9 mouse cellular contexts compared by ENCODE assay signal in the genomic region with DNA sequence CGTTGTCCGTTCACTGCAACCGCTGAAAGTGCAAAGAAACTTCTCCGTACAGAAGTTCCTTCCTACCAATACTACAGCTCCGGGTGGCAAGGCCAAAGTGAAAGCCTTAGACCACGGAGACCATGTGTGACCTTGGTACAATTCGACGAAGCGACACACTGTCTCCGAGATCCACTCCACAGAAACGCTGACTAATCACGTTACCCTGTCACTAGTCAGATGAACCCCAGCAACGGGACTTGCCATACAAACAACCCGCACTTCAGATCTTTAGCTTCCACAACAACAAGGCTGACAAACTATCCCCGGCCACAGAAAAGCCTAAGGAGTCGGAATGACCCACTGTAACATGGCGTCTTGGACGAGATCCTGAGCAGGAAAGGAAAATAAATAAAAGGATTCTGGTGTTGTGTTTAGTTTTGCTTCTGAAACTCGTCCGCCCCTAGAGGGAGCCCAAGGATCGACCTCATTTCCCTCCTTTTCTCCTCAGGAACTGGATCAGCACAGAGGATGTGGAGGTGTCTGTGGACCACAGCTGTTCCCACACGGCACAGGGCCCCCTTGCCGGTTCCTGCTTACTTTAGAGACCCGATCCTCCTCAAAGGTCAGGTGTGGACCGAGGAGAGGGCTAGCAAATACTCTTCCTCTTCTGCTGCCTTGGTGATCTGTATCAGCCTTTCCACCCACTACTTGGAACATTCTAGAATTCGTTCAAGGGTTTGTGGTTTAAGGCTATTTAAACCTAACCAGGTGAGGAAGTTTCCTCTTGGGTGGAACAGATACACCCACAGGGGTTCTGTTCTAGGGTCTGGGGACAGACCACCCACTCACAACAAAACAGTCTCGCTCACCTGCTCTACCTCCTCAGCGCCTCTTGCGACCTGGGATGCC. TPM values are rescaled to one million over a fixed set of nuclear protein-coding genes. Genes with fewer than 3 reads are reported as not detected.
DNase-seq lines count a peak whose midpoint lies in the region; ATAC-seq and TF ChIP-seq lines count a peak whose summit lies in the region.
"Had no signal": no experiment of that assay in that cellular context is flagged by ENCODE, and none has a peak within 500 bp of the region (broad histone marks: within the 10 kb centered on the region; RNA-seq: fewer than 3 reads in every experiment).

No protein-coding gene starts in this region.

- 28% methylated on average over 29 of the region's 29 CpGs for WGBS in bone marrow, adult 2 months
- 60% methylated on average over 29 of the region's 29 CpGs for WGBS in embryonic facial prominence, embryonic 15.5 days
- WGBS in liver, adult 2 months, result 47% methylated on average over 29 of the region's 29 CpGs

- peak; percentile 74 for DNase-seq in heart, adult 8-10 months (ENCODE audit: low spot score)
- peak; percentile 82 for DNase-seq in kidney, adult 9 months
- DNase-seq in liver, adult 2 months (ENCODE audit: extremely low read depth, low read depth, low spot score), result peak; percentile 63

- H3K4me2 ChIP-seq in embryonic facial prominence, embryonic 15.5 days (replicated peaks), result no peak overlapping the region
- H3K4me2 ChIP-seq: hindbrain, embryonic 15.5 days had no signal

- H3K27ac ChIP-seq in bone marrow, adult 2 months (ENCODE audit: control insufficient read depth, insufficient read depth, low read depth, low read length, poor library complexity), result no peak overlapping the region
- H3K27ac ChIP-seq in embryonic facial prominence, embryonic 15.5 days (replicated peaks), result no peak overlapping the region
- 0 out of 2 replicates have a peak overlapping the region, but pooled peaks have one; percentile 2 for H3K27ac ChIP-seq in liver, adult 2 months (replicated peaks; ENCODE audit: insufficient read depth, low read depth, low read length)
- peak overlapping the region; percentile 52 for H3K27ac ChIP-seq in testis, adult 2 months (ENCODE audit: control insufficient read depth, insufficient read depth, low read depth, low read length)
- H3K27ac ChIP-seq: hindbrain, embryonic 15.5 days had no signal

- no peak for TF ChIP-seq POLR2A in bone marrow, adult 2 months (IDR thresholded peaks at IDR 0.05; ENCODE audit: borderline replicate concordance, control insufficient read depth, low read depth, low read length)
- TF ChIP-seq POLR2A in liver, adult 2 months (IDR thresholded peaks at IDR 0.05; ENCODE audit: extremely low read depth, insufficient read depth, low read length), result no peak
- no peak for TF ChIP-seq POLR2A in testis, adult 2 months (IDR thresholded peaks at IDR 0.05; ENCODE audit: control insufficient read depth, low read depth, low read length)

- H3K4me3 ChIP-seq in E14TG2a.4 (replicated peaks; ENCODE audit: low read length), result no peak overlapping the region
- H3K4me3 ChIP-seq in bone marrow, adult 2 months (replicated peaks; ENCODE audit: control insufficient read depth, low read depth, low read length), result peak overlapping the region; percentile 58
- H3K4me3 ChIP-seq in embryonic facial prominence, embryonic 15.5 days (replicated peaks), result no peak overlapping the region
- H3K4me3 ChIP-seq in liver, adult 2 months (ENCODE audit: insufficient read depth, low read depth, low read length), result peak overlapping the region; percentile 30; the same call in 1 of the 2 replicates
- H3K4me3 ChIP-seq in testis, adult 2 months (ENCODE audit: control insufficient read depth, low read depth, low read length), result peak overlapping the region; percentile 50
- H3K4me3 ChIP-seq: hindbrain, embryonic 15.5 days had no signal

- peaks cover 61% of the 10 kb centered on the region for H3K36me3 ChIP-seq in E14TG2a.4 (ENCODE audit: insufficient read depth, low read length)
- peaks cover 29% of the 10 kb centered on the region for H3K36me3 ChIP-seq in embryonic facial prominence, embryonic 15.5 days
- H3K36me3 ChIP-seq in liver, adult 2 months (ENCODE audit: control insufficient read depth, insufficient read depth, low read length), result no peaks in the 10 kb centered on the region
- no peaks in the 10 kb centered on the region; the same call in none of the 2 replicates for H3K36me3 ChIP-seq in testis, adult 2 months (ENCODE audit: control insufficient read depth, insufficient read depth, low read length)

- H3K4me1 ChIP-seq in E14TG2a.4 (replicated peaks; ENCODE audit: low read depth, low read length), result peaks cover 5% of the 10 kb centered on the region; the same call in 1 of the 2 replicates
- no peaks in the 10 kb centered on the region; the same call in 1 of the 2 replicates for H3K4me1 ChIP-seq in bone marrow, adult 2 months (ENCODE audit: control insufficient read depth, insufficient read depth, low read length)
- H3K4me1 ChIP-seq in embryonic facial prominence, embryonic 15.5 days, result 0 out of 2 replicates have a peak, but pooled peaks cover 3% of the 10 kb centered on the region
- no peaks in the 10 kb centered on the region for H3K4me1 ChIP-seq in liver, adult 2 months (ENCODE audit: control insufficient read depth, insufficient read depth, low read length)
- H3K4me1 ChIP-seq in testis, adult 2 months (ENCODE audit: control insufficient read depth, insufficient read depth, low read length), result no peaks in the 10 kb centered on the region
- H3K4me1 ChIP-seq: hindbrain, embryonic 15.5 days had no signal

- peak; percentile 44 for TF ChIP-seq CTCF in E14TG2a.4 (conservative IDR thresholded peaks at IDR 0.05; ENCODE audit: low read length)
- TF ChIP-seq CTCF in bone marrow, adult 2 months (IDR thresholded peaks at IDR 0.05; ENCODE audit: control insufficient read depth, insufficient read depth, low read length), result peak; percentile 55; the same call in 1 of the 2 replicates
- peak; percentile 73 for TF ChIP-seq CTCF in liver, adult 2 months (IDR thresholded peaks at IDR 0.05; ENCODE audit: low read depth, low read length)
- TF ChIP-seq CTCF in testis, adult 2 months (IDR thresholded peaks at IDR 0.05; ENCODE audit: control insufficient read depth, insufficient read depth, insufficient replicate concordance, low read depth, low read length), result peak; percentile 34; the same call in 1 of the 2 replicates

- H3K27me3 ChIP-seq in E14TG2a.4 (ENCODE audit: insufficient read depth, low read length), result no peaks in the 10 kb centered on the region
- no peaks in the 10 kb centered on the region for H3K27me3 ChIP-seq in embryonic facial prominence, embryonic 15.5 days
- H3K27me3 ChIP-seq in liver, adult 2 months (ENCODE audit: control insufficient read depth, insufficient read depth, low read length), result no peaks in the 10 kb centered on the region
- H3K27me3 ChIP-seq in testis, adult 2 months (ENCODE audit: control insufficient read depth, insufficient read depth, low read length), result no peaks in the 10 kb centered on the region
- H3K27me3 ChIP-seq: hindbrain, embryonic 15.5 days had no signal

- 0 out of 2 replicates have a peak, but pooled peaks have one; percentile 45 for ATAC-seq in embryonic facial prominence, embryonic 15.5 days (ENCODE audit: insufficient number of reproducible peaks, low FRiP score, low TSS enrichment, low read depth)
- ATAC-seq in monocyte, adult 5-6 weeks (replicated peaks; ENCODE audit: insufficient number of reproducible peaks, low FRiP score, low TSS enrichment, poor library complexity, severe bottlenecking), result 0 out of 2 replicates have a peak, but pooled peaks have one; percentile 29

- H3K79me2 ChIP-seq in liver, adult 2 months (ENCODE audit: control insufficient read depth, insufficient read depth, low read length), result no peaks in the 10 kb centered on the region

- H3K9ac ChIP-seq in embryonic facial prominence, embryonic 15.5 days, result no peak overlapping the region
- peak overlapping the region; percentile 25 for H3K9ac ChIP-seq in liver, adult 2 months (ENCODE audit: low read depth, low read length)
- H3K9ac ChIP-seq: hindbrain, embryonic 15.5 days had no signal

- H3K9me3 ChIP-seq in E14TG2a.4 (ENCODE audit: low read length), result no peaks in the 10 kb centered on the region
- H3K9me3 ChIP-seq in embryonic facial prominence, embryonic 15.5 days (replicated peaks), result no peaks in the 10 kb centered on the region
- H3K9me3 ChIP-seq: hindbrain, embryonic 15.5 days had no signal

RNA-seq across cellular contexts. Expression of a gene that starts 14.7 kb away (rescaled TPM):
- polyA plus RNA-seq in bone marrow, adult 2 months (2011; ENCODE audit: insufficient read depth, insufficient read length, low replicate concordance, missing spikeins), result 1.3 and 5.3 TPM in 2 replicates
- polyA plus RNA-seq in embryonic facial prominence, embryonic 15.5 days (2015; fragmentation: Nextera tagmentation; extraction: Ambion mirVana), result 22.1 and 24.0 TPM in 2 replicates
- total RNA-seq in heart, adult 8-10 months (2022), result 1 to 10 TPM; 2.1 to 3.1 (median 2.5) TPM
- total RNA-seq in liver, adult 2 months (2014; rRNA removed), result 0.55 and 0.74 TPM in 2 replicates
- polyA plus RNA-seq in liver, adult 2 months (2012; rRNA removed), result 0.23 and 0.44 TPM in 2 replicates
- 0.67 to 1.1 TPM (median 0.68 TPM) in 3 replicates for total RNA-seq in monocyte, adult 5-6 weeks (2017)
- 72.9 and 82.4 TPM in 2 replicates for polyA plus RNA-seq in testis, adult 2 months (2012; rRNA removed)

RNA-seq across cellular contexts. Expression of a gene that starts 27.2 kb away (rescaled TPM):
- polyA plus RNA-seq in bone marrow, adult 2 months (2011; ENCODE audit: insufficient read depth, insufficient read length, low replicate concordance, missing spikeins), result 6.9 and 11.0 TPM in 2 replicates
- polyA plus RNA-seq in embryonic facial prominence, embryonic 15.5 days (2015; fragmentation: Nextera tagmentation; extraction: Ambion mirVana), result 39.8 and 42.0 TPM in 2 replicates
- total RNA-seq in heart, adult 8-10 months (2022), result 10 to 100 TPM; 25.5 to 33.5 (median 28.4) TPM
- total RNA-seq in liver, adult 2 months (2014; rRNA removed), result 155 and 159 TPM in 2 replicates
- 32.4 and 40.2 TPM in 2 replicates for polyA plus RNA-seq in liver, adult 2 months (2012; rRNA removed)
- total RNA-seq in monocyte, adult 5-6 weeks (2017), result 73.5 to 105 TPM (median 85.8 TPM) in 3 replicates
- 10.9 and 14.9 TPM in 2 replicates for polyA plus RNA-seq in testis, adult 2 months (2012; rRNA removed)

Comparison
In these comparisons a context has a peak if more than half of its experiments do, and no peak if none do; other contexts are left out.
1. H3K4me3 ChIP-seq: peak in bone marrow, adult 2 months (single experiment), liver, adult 2 months (single experiment) and testis, adult 2 months (single experiment); none in E14TG2a.4 (single experiment) and embryonic facial prominence, embryonic 15.5 days (single experiment).
2. H3K27ac ChIP-seq: peak in liver, adult 2 months (single experiment) and testis, adult 2 months (single experiment); none in bone marrow, adult 2 months (single experiment) and embryonic facial prominence, embryonic 15.5 days (single experiment).
3. Peak in every context shown above with its lines, with median percentiles within 50 percentile points of each other: CTCF ChIP-seq and DNase-seq.